Mouse (Mus musculus) kidney, embryonic 16.5 days (tissue): Measurements from ENCODE around the gene Hist2h3b. TPM values are rescaled to one million over a fixed set of nuclear protein-coding genes. Genes with fewer than 3 reads are reported as not detected.

ENCODE experiments used
- ATAC-seq: fragments of 200-750 bp; cut with Nextera tagmentation; 2 replicates; pipeline ENCODE4 v1.8.0; 2017; ENCODE audit warnings: moderate TSS enrichment; ENCODE audit not compliant: low FRiP score, low TSS enrichment
- H3K27ac ChIP-seq: fragments of 300-500 bp; sonication (generic); 2 replicates; pipeline ENCODE4 v1.5.1; 2014; ENCODE audit warnings: low read length
- H3K27me3 ChIP-seq: fragments of 300-500 bp; sonication (generic); 2 replicates; pipeline ENCODE4 v1.6.1; 2014; ENCODE audit warnings: low read length, control low read depth, mixed read lengths; ENCODE audit not compliant: insufficient read depth
- H3K36me3 ChIP-seq: fragments of 300-500 bp; sonication (generic); 2 replicates; pipeline ENCODE4 v1.6.1; 2014; ENCODE audit warnings: low read length, control low read depth, mixed read lengths; ENCODE audit not compliant: insufficient read depth
- H3K4me1 ChIP-seq: fragments of 300-500 bp; sonication (generic); 2 replicates; pipeline ENCODE4 v1.6.1; 2014; ENCODE audit warnings: low read length, control low read depth, mixed read lengths; ENCODE audit not compliant: insufficient read depth
- H3K4me2 ChIP-seq: fragments of 300-500 bp; sonication (generic); replicated peaks from 2 replicates; pipeline ENCODE4 v1.6.1; 2014; ENCODE audit warnings: low read depth, low read length
- H3K4me3 ChIP-seq: fragments of 300-500 bp; sonication (generic); 2 replicates; pipeline ENCODE4 v1.5.1; 2014; ENCODE audit warnings: mild to moderate bottlenecking, low read length
- H3K9ac ChIP-seq: fragments of 300-500 bp; sonication (generic); replicated peaks from 2 replicates; pipeline ENCODE4 v1.6.1; 2014; ENCODE audit warnings: low read length
- H3K9me3 ChIP-seq: fragments of 300-500 bp; sonication (generic); 2 replicates; pipeline ENCODE4 v1.6.1; 2016; ENCODE audit warnings: low read length, control low read depth
- WGBS: fragments of 180-500 bp; shearing (Covaris S2); extraction: QIAGEN DNeasy Blood & Tissue Kit; methylation state at CpG from one replicate; pipeline ENCODE4 v1.1.7; 2014; 5-methylcytosine and 5-hydroxymethylcytosine counted together
- polyA plus RNA-seq: library from polyadenylated mRNA; unstranded; fragments of >200 nt; fragmentation: Nextera tagmentation; extraction: Ambion mirVana; gene quantifications from 2 replicates; pipeline ENCODE4 v1.2.1, GENCODE M21; 2015

Hist2h3b gene
- polyA plus RNA-seq, 1 experiment from 2014 or later = 35.4 TPM

DNA sequence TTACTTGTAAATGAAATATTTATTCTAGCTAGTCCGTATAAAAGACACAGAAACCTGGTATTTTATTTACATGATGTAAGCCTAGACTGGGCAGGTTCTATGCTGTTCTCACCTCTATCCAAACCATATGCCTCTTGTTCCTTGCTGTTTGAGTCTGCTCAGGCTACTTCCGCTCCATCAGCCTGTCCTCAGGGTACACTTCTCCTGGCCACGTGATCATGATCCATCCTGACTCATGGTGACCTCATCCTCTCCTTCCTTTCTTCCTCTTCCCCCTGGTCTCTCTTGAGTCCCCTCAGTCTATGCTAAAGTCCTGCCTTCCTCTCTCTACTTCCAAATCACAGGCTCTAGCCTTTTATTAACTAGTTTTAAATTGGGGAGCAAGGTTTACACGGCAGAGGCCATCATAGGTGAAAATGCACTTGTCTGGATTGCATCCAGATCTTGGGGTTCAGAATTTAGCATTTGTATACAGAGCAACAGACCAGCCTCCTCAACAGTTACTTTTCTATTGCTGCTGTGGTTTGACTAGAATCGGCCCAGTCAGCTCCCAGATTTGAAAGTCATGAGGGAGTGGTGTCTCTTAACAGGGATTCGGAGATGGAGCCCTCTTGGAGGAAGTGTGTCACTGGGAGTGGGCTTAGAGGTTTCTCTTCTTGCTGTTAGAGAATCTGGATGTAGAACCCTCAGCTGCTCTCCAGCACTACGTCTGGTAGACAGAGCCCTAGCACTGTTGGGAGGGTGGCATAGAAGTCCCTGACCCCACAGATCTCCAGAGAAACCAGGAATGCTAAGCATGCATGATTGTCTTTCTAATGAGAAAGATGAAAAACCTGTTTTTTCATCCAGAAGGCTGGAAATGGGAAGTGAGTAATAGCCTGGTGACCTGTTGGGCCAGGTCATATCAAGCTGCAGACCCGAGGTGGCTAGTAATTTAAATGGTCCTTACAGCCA lies 41.5 kb upstream of the Hist2h3b start:
- Histone ChIP-seq H3K36me3 (no peaks in the 10 kb centered on the region), H3K9me3 (no peaks in the 10 kb centered on the region), H3K4me3 (no peak overlapping the region), H3K27ac (no peak overlapping the region), H3K27me3 (no peaks in the 10 kb centered on the region), H3K9ac (no peak overlapping the region), H3K4me1 (peaks cover 48% of the 10 kb centered on the region), H3K4me2 (no peak overlapping the region)
- 61% methylated on average over 8 of the region's 8 CpGs for WGBS
- no peak for ATAC-seq

DNA sequence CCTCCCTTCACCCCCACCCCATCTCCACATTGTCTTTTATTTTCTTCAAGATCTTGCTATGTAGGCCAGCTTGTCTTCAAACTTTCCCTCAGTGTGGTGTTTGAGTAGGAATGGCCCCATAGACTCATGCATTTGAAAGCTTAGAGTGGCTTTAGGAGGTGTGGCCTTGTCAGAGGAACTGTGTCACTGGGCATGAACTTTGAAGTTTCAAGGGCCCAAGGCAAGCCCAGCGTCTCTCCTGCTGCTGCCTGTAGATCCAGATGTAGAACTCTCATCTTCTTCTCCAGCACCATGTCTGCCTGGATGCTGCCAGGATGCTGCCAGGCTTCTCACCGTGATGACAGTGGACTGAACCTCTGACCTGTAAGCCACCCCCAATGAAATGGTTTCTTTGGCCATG lies 39.6 kb upstream of the Hist2h3b start:
- Histone ChIP-seq H3K4me3 (no peak overlapping the region), H3K36me3 (no peaks in the 10 kb centered on the region), H3K4me1 (peaks cover 31% of the 10 kb centered on the region), H3K27me3 (no peaks in the 10 kb centered on the region), H3K9me3 (no peaks in the 10 kb centered on the region), H3K27ac (no peak overlapping the region), H3K9ac (no peak overlapping the region), H3K4me2 (no peak overlapping the region)
- ATAC-seq = no peak
- 65% methylated on average over 2 of the region's 2 CpGs for WGBS

DNA sequence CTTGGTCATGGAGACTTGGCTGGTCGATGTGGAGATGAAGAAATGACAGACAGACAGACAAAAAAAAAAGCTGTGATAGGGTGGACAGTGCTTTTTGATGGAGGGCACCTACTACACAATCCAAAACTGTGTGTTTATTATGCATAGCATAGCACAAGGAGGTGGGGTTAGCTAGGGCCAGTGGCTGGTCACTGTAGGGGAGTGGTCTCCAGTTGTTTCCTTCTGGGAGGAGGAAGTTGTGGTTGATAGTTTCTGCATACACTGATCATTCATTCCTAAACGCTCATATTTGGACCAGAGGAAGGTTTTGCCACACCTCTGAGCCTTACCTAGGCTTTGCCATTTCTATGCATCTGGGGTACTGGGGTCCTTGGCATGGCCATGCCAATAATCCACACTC lies 38.0 kb upstream of the Hist2h3b start:
- Histone ChIP-seq H3K36me3 (no peaks in the 10 kb centered on the region), H3K4me2 (no peak overlapping the region), H3K4me1 (peaks cover 17% of the 10 kb centered on the region; the same call in 1 of the 2 replicates), H3K4me3 (no peak overlapping the region), H3K27ac (no peak overlapping the region), H3K9me3 (no peaks in the 10 kb centered on the region), H3K27me3 (no peaks in the 10 kb centered on the region), H3K9ac (no peak overlapping the region)
- WGBS = 76% methylated on average over 2 of the region's 2 CpGs
- no peak for ATAC-seq

DNA sequence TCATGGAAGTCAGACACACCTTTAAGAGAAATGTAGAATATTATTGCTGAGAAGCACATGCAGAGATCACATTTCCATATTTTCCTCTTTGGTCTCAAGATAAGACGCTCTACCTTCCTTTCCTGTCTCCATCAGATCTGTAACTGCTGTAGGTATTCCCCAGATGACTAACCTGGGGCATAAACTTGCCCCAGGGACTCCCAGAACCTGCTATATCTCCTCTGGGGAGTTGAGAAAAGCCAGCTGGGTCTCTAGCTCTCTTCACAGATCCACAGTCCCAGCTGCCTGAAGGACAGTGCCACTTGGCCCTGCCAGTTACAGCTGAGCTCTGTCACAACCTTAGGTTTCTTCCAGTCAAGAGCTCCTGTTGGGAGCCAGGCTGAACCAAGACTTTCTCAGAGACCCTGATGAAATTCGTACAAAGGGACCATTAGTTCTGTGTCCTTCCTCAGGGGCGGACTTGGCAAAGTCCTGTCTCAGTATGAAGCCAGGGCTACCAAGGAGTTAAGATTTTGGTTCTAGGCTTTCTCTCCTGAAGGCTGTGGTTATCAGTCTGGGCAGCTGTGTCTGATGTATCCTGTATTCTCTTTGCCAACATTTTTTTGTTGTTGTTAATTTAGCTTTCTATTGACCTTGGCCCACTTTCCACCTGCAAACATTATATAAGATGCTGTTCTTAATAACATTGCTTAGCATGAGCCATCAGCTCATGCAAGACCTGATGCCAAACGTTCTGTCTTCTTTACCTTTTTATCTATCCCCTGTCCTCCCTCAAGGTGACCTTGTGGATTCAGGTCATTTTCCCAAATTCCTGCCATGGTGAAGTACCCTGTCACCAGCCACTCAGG lies 37.3 kb upstream of the Hist2h3b start:
- Histone ChIP-seq H3K4me1 (peaks cover 10% of the 10 kb centered on the region; the same call in 1 of the 2 replicates), H3K4me2 (no peak overlapping the region), H3K27ac (no peak overlapping the region), H3K9ac (no peak overlapping the region), H3K9me3 (no peaks in the 10 kb centered on the region), H3K27me3 (no peaks in the 10 kb centered on the region), H3K4me3 (no peak overlapping the region), H3K36me3 (no peaks in the 10 kb centered on the region)
- no peak for ATAC-seq
- 81% methylated on average over 4 of the region's 4 CpGs for WGBS

DNA sequence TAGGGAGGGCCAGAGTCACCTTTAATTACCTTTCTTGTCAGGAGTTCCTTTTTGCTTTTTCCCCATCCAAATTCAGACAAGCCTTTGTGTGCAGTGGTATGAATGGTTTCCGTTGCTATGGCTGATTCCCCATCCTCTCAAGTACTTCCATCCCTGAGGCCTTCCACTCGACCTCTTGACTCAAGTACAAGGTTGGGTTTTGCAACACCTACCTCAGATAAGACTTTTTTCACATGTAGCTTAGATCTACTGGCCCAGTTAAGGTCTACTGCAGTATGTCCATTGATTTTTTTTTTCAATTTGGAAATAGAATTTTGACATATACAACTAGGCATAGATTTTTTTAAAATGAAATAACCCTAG lies 36.7 kb upstream of the Hist2h3b start:
- no peaks in the 10 kb centered on the region for H3K36me3 ChIP-seq
- no peak overlapping the region for H3K4me3 ChIP-seq
- H3K27me3 ChIP-seq = no peaks in the 10 kb centered on the region
- H3K4me1 ChIP-seq = peaks cover 10% of the 10 kb centered on the region
- 66% methylated on average over 2 of the region's 2 CpGs for WGBS
- no peaks in the 10 kb centered on the region for H3K9me3 ChIP-seq
- no peak overlapping the region for H3K4me2 ChIP-seq
- ATAC-seq = no peak
- H3K9ac ChIP-seq = no peak overlapping the region
- no peak overlapping the region for H3K27ac ChIP-seq

DNA sequence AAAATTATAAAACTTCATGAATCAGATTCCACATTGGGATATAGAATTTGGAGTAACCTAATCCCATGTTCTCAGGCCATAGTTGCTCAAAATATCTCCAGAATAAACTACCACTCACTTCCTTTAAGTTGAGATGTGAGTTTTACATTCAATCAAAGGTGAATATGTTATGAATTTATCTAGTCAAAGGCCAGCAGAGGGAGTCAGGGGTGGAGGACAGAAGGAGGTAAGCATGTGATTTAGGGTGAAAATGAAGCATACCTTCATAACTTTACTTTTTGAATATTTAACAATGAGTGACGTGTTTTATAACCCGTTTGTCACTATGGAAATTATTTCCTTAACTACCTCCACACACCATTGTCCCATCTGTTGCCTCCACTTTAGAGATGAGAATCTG lies 33.5 kb upstream of the Hist2h3b start:
- WGBS = 85% methylated on average over 2 of the region's 2 CpGs
- H3K27me3 ChIP-seq = no peaks in the 10 kb centered on the region
- no peak for ATAC-seq
- H3K4me2 ChIP-seq = no peak overlapping the region
- no peak overlapping the region for H3K4me3 ChIP-seq
- peaks cover 19% of the 10 kb centered on the region for H3K4me1 ChIP-seq
- H3K27ac ChIP-seq = no peak overlapping the region
- H3K9me3 ChIP-seq = no peaks in the 10 kb centered on the region
- no peaks in the 10 kb centered on the region for H3K36me3 ChIP-seq
- H3K9ac ChIP-seq = no peak overlapping the region

DNA sequence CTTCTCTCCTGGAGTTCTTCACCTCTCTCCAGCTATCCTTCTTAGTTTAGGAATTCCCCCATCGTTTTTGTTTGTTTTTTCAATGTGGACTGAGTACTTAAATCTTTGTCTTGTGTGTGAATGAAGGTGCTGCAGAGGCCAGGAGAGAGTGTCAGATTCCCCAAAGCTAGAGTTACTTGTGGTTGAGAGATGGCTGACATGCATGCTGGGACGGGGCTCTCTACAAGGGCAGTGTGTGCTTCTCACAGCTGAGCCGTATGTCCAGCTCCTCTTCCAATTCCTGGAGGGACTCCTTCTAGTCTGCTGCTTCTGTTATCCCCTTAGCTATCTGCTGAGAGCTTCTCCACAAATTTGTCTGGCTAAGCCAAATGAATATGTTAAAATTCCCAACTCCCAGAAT lies 32.6 kb upstream of the Hist2h3b start:
- Histone ChIP-seq H3K4me1 (peaks cover 21% of the 10 kb centered on the region), H3K9ac (no peak overlapping the region), H3K27ac (no peak overlapping the region), H3K4me3 (no peak overlapping the region), H3K9me3 (no peaks in the 10 kb centered on the region), H3K36me3 (no peaks in the 10 kb centered on the region), H3K27me3 (no peaks in the 10 kb centered on the region), H3K4me2 (no peak overlapping the region)
- ATAC-seq = no peak
- 21% methylated on average over 3 of the region's 3 CpGs for WGBS

DNA sequence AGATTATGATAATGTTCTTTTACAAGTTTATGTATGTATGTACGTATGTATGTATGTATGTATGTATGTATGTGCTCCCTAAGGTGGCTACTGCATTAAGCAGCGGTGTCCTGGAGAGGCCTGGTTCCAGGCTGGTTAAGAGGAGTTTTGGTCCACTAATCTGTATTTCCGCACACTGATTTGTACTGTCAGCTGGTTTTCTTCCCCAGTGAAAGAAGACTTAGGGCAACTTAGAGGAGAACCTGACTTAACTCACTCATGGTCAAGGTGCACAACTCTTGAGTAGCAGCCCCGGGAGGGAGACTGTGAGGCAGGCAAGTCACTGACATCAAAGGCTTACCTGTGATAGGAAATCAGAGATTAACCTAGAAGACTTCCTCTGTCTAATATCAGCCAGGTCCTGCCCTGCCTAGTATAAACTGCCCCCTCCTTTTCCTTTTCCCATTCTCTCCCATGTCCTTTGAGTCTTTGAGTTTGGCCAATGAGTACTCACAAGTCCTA lies 31.6 kb upstream of the Hist2h3b start:
- H3K4me2 ChIP-seq = peak overlapping the region; percentile 70
- WGBS = 74% methylated on average over 4 of the region's 4 CpGs
- peaks cover 23% of the 10 kb centered on the region for H3K4me1 ChIP-seq
- H3K9ac ChIP-seq = peak overlapping the region; percentile 82
- no peak for ATAC-seq
- no peaks in the 10 kb centered on the region for H3K27me3 ChIP-seq
- peak overlapping the region; percentile 87 for H3K27ac ChIP-seq
- no peaks in the 10 kb centered on the region for H3K36me3 ChIP-seq
- no peaks in the 10 kb centered on the region for H3K9me3 ChIP-seq
- H3K4me3 ChIP-seq = peak overlapping the region; percentile 63

DNA sequence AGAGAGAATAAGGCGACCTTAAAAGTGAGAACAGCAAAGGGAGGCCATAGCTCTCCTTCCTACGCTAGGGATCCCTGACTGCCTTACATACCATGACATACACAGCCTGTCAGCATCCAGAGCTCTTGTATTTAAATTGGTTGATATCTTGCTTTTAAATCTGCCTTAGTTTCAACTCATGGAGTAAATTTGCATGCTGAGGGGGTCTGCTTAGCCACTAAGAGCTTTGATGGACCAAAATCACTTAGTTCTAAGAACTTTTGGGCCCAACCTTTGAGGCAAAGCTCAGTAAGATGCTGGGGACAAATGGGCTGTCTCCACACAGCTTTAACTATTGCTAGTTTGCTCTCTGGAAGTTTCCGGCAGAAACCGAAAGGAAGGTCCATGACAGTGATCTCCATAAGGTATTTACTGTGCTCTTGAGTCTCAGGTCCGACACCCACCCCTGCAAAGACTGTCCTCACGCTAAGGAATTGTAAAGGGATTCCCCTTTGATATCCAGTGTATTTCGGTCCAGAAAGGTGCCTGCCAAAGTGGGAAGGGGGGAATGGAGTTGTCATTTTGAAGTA lies 31.0 kb upstream of the Hist2h3b start:
- H3K9me3 ChIP-seq = no peaks in the 10 kb centered on the region
- H3K27me3 ChIP-seq = no peaks in the 10 kb centered on the region
- H3K4me2 ChIP-seq = peak overlapping the region; percentile 70
- peak overlapping the region; percentile 63 for H3K4me3 ChIP-seq
- peak overlapping the region; percentile 82 for H3K9ac ChIP-seq
- peaks cover 23% of the 10 kb centered on the region for H3K4me1 ChIP-seq
- WGBS = 16% methylated on average over 7 of the region's 7 CpGs
- peak overlapping the region; percentile 87 for H3K27ac ChIP-seq
- H3K36me3 ChIP-seq = no peaks in the 10 kb centered on the region
- no peak for ATAC-seq
